Mouse (Mus musculus): ENCODE results near the gene D630039A03Rik.
A peak's percentile ranks its signal among the peaks of the same experiment; 100 is the strongest.

D630039A03Rik gene

GRCm38 (mm10) chr4:57886888-57887230 is 29.2 kb downstream of the D630039A03Rik start:
- DNase-seq (ENCODE audit: low spot score) = no peak

DNA sequence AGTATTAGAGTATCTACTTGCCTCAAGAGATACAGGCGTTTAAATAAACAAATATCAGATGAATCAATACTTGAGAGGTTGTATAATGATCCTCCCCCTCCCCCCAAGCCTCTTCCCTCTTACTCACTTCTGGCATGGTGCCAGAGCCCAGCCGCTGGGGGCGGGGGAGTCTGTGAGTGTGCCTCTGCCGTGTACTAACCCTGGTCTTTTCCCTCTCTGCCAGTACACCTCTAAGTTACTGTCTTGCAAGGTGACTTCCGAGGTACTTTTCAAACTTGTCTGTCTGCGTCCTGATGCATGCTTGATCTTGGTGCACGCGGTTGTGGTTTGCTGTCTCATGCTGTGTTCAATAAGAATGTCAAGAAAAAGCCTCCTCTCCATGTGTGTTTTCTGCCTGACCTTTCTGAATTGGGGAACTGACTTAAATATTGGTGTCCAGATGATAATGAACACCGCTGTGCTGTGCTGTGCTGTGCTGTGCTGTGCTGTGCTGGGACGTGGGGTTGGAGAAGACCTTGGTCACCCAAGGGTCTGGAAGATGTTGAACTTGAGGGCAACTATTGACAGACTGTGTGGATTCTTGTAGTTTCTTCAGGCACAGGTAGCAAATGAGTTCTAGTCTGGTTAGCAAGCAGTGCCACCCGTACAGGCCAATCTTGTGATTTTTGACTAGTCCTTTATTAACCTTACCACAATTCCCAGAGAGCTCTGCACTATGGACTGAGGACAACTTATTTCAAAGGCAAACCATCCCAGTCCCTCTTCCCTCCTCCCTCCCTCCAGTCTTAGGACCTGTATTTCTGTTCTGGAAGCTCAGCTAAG is 29.8 kb downstream of the D630039A03Rik start:
- peak; percentile 47 for DNase-seq (ENCODE audit: low spot score)

GRCm38 (mm10) chr4:57885186-57885585 is 30.9 kb downstream of the D630039A03Rik start:
- no peak for DNase-seq (ENCODE audit: low spot score)

GRCm38 (mm10) chr4:57884511-57884910 is 31.6 kb downstream of the D630039A03Rik start:
- no peak for DNase-seq (ENCODE audit: low spot score)

- peak; percentile 39 for DNase-seq (ENCODE audit: low spot score)
These were observed 32.3 kb downstream of the D630039A03Rik start for GRCm38 (mm10) chr4:57883520-57884421.

DNA sequence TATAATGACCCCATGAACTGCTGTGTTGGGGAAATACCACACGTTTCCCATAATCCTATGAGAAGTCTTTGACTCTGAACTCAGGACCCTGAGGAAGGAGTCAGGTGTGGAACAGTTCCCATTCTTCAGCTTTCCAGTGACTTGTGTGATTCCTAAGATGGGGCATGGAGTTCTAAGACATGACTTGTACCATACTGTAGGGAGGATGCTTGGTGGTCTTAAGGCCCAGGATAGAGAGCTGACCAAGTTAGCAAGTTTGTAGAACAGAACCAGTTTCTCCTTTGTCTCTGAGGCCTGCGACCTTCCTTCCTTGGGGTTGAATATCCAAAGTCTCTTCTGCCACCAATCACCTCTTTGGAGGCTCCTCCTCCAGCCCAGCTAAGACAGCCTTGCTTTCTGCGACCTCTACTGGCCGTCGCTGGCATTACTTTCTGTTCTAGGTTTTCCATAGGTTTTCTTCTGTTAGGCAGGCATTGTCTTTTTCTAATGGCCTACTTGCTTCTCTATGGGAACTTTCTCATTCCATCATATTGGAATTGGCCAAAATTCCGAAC is 36.2 kb downstream of the D630039A03Rik start:
- peak; percentile 83 for DNase-seq (ENCODE audit: low spot score)

GRCm38 (mm10) chr4:57879137-57879536 is 37.0 kb downstream of the D630039A03Rik start:
- DNase-seq (ENCODE audit: low spot score) = no peak

GRCm38 (mm10) chr4:57867454-57867853 is 48.6 kb downstream of the D630039A03Rik start:
- DNase-seq (ENCODE audit: low spot score) = no peak

- DNase-seq (ENCODE audit: low spot score) = no peak
These were observed 49.1 kb downstream of the D630039A03Rik start for GRCm38 (mm10) chr4:57866990-57867389.

- no peak for DNase-seq (ENCODE audit: low spot score)
These were observed 50.0 kb downstream of the D630039A03Rik start for GRCm38 (mm10) chr4:57866088-57866487.

- no peak for DNase-seq (ENCODE audit: low spot score)
These were observed 53.7 kb downstream of the D630039A03Rik start for GRCm38 (mm10) chr4:57862269-57862986.

DNA sequence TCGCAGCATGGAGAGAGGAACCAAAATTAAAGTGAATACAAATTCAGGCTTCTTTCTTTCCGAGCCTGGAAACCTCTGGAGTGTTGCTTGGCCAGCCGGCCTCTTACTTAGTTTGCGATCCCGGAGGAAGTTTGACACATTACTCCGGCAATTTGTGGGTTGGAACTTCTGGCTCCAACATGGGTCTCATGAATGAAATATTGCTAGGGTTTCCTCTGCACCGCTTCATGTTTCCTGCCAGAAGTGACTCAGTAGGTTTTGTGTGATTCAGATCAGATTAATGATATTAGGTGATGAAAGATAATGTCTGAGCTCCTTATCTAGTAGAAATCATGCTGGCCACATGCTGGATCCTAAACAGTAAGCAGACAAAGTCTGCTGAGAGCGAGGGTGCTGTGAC is 54.2 kb downstream of the D630039A03Rik start:
- DNase-seq (ENCODE audit: low spot score) = no peak

GRCm38 (mm10) chr4:57861166-57861565 is 54.9 kb downstream of the D630039A03Rik start:
- no peak for DNase-seq (ENCODE audit: low spot score)

GRCm38 (mm10) chr4:57860204-57860611 is 55.9 kb downstream of the D630039A03Rik start:
- no peak for DNase-seq (ENCODE audit: low spot score)

Measured in urinary bladder, postnatal 14 days (tissue).